Mouse (Mus musculus) kidney, embryonic 14.5 days (tissue): ENCODE data around the gene Stpg3. TPM values are rescaled to one million over a fixed set of nuclear protein-coding genes. Genes with fewer than 3 reads are reported as not detected.

Experiments
- ATAC-seq: fragments of 200-750 bp; cut with Nextera tagmentation; 2 replicates; pipeline ENCODE4 v1.8.0; 2017; ENCODE audit warnings: moderate number of reproducible peaks, mild to moderate bottlenecking, moderate TSS enrichment, moderate library complexity; ENCODE audit not compliant: low FRiP score, low TSS enrichment
- H3K27ac ChIP-seq: fragments of 300-500 bp; sonication (generic); 2 replicates; pipeline ENCODE4 v1.5.1; 2014; ENCODE audit warnings: low read depth, mild to moderate bottlenecking, low read length, moderate library complexity, mixed read lengths
- H3K27me3 ChIP-seq: fragments of 300-500 bp; sonication (generic); 2 replicates; pipeline ENCODE4 v1.6.1; 2014; ENCODE audit warnings: mild to moderate bottlenecking, low read length; ENCODE audit not compliant: control insufficient read depth, insufficient read depth
- H3K36me3 ChIP-seq: fragments of 300-500 bp; sonication (generic); 2 replicates; pipeline ENCODE4 v1.6.1; 2014; ENCODE audit warnings: low read length, mixed read lengths; ENCODE audit not compliant: control insufficient read depth, insufficient read depth
- H3K4me1 ChIP-seq: fragments of 300-500 bp; sonication (generic); 2 replicates; pipeline ENCODE4 v1.6.1; 2014; ENCODE audit warnings: low read length, mixed read lengths; ENCODE audit not compliant: control insufficient read depth, insufficient read depth
- H3K4me2 ChIP-seq: fragments of 300-500 bp; sonication (generic); replicated peaks from 2 replicates; pipeline ENCODE4 v1.6.1; 2014; ENCODE audit warnings: low read depth, mild to moderate bottlenecking, low read length
- H3K4me3 ChIP-seq: fragments of 300-500 bp; sonication (generic); 2 replicates; pipeline ENCODE4 v1.5.1; 2014; ENCODE audit warnings: mild to moderate bottlenecking, low read length
- H3K9ac ChIP-seq: fragments of 300-500 bp; sonication (generic); 2 replicates; pipeline ENCODE4 v1.6.1; 2014; ENCODE audit warnings: low read depth, mild to moderate bottlenecking, low read length, moderate library complexity
- H3K9me3 ChIP-seq: fragments of 300-500 bp; sonication (generic); 2 replicates; pipeline ENCODE4 v1.6.1; 2016; ENCODE audit warnings: low read length; ENCODE audit not compliant: control insufficient read depth
- WGBS: fragments of 180-500 bp; shearing (Covaris S2); extraction: QIAGEN DNeasy Blood & Tissue Kit; methylation state at CpG from one replicate; pipeline ENCODE4 v1.1.7; 2014; 5-methylcytosine and 5-hydroxymethylcytosine counted together
- polyA plus RNA-seq: library from polyadenylated mRNA; unstranded; fragments of >200 nt; fragmentation: Nextera tagmentation; extraction: Ambion mirVana; gene quantifications from 2 replicates; pipeline ENCODE4 v1.2.1, GENCODE M21; 2014

Stpg3 gene
- polyA plus RNA-seq, 1 experiment from 2014 or later: 0.49 TPM

- no peak for ATAC-seq
- peak within 1 kb of the TSS; percentile 59 for H3K4me2 ChIP-seq
- peak within 1 kb of the TSS; percentile 86 for H3K4me3 ChIP-seq
- H3K9me3 ChIP-seq: no peaks in the 10 kb centered on the region
- H3K36me3 ChIP-seq: peaks cover 11% of the 10 kb centered on the region; the same call in 1 of the 2 replicates
- H3K9ac ChIP-seq: peak within 1 kb of the TSS; percentile 76
- H3K27me3 ChIP-seq: no peaks in the 10 kb centered on the region
- 1% methylated on average over 17 of the region's 17 CpGs for WGBS
- peaks cover 18% of the 10 kb centered on the region for H3K4me1 ChIP-seq
- H3K27ac ChIP-seq: peak within 1 kb of the TSS; percentile 97
Observed at GRCm38 (mm10) chr2:25224492-25224765, 10.0 kb upstream of the Stpg3 start, which contains the start of gene Tubb4b. Gene Tubb4b (minus strand): TSS chr2:25224702.

GRCm38 (mm10) chr2:25223681-25224491 lies 9.4 kb upstream of the Stpg3 start:
- Histone ChIP-seq H3K27me3 (no peaks in the 10 kb centered on the region), H3K4me3 (peak overlapping the region; percentile 86)
- under 1% methylated on average over 50 of the region's 53 CpGs for WGBS

GRCm38 (mm10) chr2:25221331-25221772 lies 6.9 kb upstream of the Stpg3 start:
- no peak overlapping the region for H3K4me3 ChIP-seq
- no peaks in the 10 kb centered on the region for H3K9me3 ChIP-seq
- 69% methylated on average over 5 of the region's 5 CpGs for WGBS
- peaks cover 11% of the 10 kb centered on the region; the same call in 1 of the 2 replicates for H3K36me3 ChIP-seq
- peaks cover 13% of the 10 kb centered on the region for H3K4me1 ChIP-seq
- H3K27ac ChIP-seq: no peak overlapping the region
- ATAC-seq: no peak
- no peak overlapping the region for H3K4me2 ChIP-seq
- no peak overlapping the region for H3K9ac ChIP-seq
- no peaks in the 10 kb centered on the region for H3K27me3 ChIP-seq

More at GRCm38 (mm10) chr2:25223681-25224491, 9.4 kb upstream of the Stpg3 start:
- Histone ChIP-seq H3K36me3 (peaks cover 11% of the 10 kb centered on the region; the same call in 1 of the 2 replicates), H3K4me2 (peak overlapping the region; percentile 59), H3K9me3 (no peaks in the 10 kb centered on the region), H3K4me1 (peaks cover 18% of the 10 kb centered on the region), H3K9ac (peak overlapping the region; percentile 76), H3K27ac (peak overlapping the region; percentile 92)
- peak; percentile 53 for ATAC-seq

GRCm38 (mm10) chr2:25218445-25218844 lies 4.0 kb upstream of the Stpg3 start, which contains the start of gene Fam166a:
Gene Fam166a (plus strand): TSS chr2:25218745.
- no peak for ATAC-seq

GRCm38 (mm10) chr2:25217666-25218065 lies 3.2 kb upstream of the Stpg3 start:
- Histone ChIP-seq H3K9ac (no peak overlapping the region), H3K27me3 (no peaks in the 10 kb centered on the region), H3K4me3 (no peak overlapping the region), H3K4me2 (no peak overlapping the region), H3K4me1 (no peaks in the 10 kb centered on the region), H3K36me3 (peaks cover 8% of the 10 kb centered on the region; the same call in 1 of the 2 replicates), H3K9me3 (no peaks in the 10 kb centered on the region), H3K27ac (no peak overlapping the region)
- ATAC-seq: no peak
- WGBS: 49% methylated on average over 2 of the region's 2 CpGs

More at GRCm38 (mm10) chr2:25218445-25218844, 4.0 kb upstream of the Stpg3 start, which contains the start of gene Fam166a:
- no peaks in the 10 kb centered on the region for H3K9me3 ChIP-seq
- H3K4me1 ChIP-seq: peaks cover 3% of the 10 kb centered on the region
- no peak within 1 kb of the TSS for H3K9ac ChIP-seq
- H3K4me2 ChIP-seq: no peak within 1 kb of the TSS
- no peaks in the 10 kb centered on the region for H3K27me3 ChIP-seq
- H3K27ac ChIP-seq: no peak within 1 kb of the TSS
- H3K36me3 ChIP-seq: peaks cover 11% of the 10 kb centered on the region; the same call in 1 of the 2 replicates
- no peak within 1 kb of the TSS for H3K4me3 ChIP-seq

GRCm38 (mm10) chr2:25213266-25213865 lies 1.1 kb downstream of the Stpg3 start:
- WGBS: 62% methylated on average over 23 of the region's 23 CpGs
- H3K36me3 ChIP-seq: peaks cover 7% of the 10 kb centered on the region; the same call in 1 of the 2 replicates
- H3K4me2 ChIP-seq: no peak overlapping the region
- H3K9me3 ChIP-seq: no peaks in the 10 kb centered on the region
- H3K4me3 ChIP-seq: no peak overlapping the region
- peaks cover 15% of the 10 kb centered on the region for H3K4me1 ChIP-seq
- no peaks in the 10 kb centered on the region for H3K27me3 ChIP-seq
- no peak for ATAC-seq
- H3K27ac ChIP-seq: no peak overlapping the region
- no peak overlapping the region for H3K9ac ChIP-seq

GRCm38 (mm10) chr2:25211121-25211670 lies 3.2 kb downstream of the Stpg3 start, which contains the start of gene Nelfb:
Gene Nelfb (minus strand): TSS chr2:25211489.
- H3K27me3 ChIP-seq: no peaks in the 10 kb centered on the region
- peak within 1 kb of the TSS; percentile 87 for H3K27ac ChIP-seq
- peak within 1 kb of the TSS; percentile 92 for H3K4me3 ChIP-seq
- H3K9ac ChIP-seq: peak within 1 kb of the TSS; percentile 92
- H3K36me3 ChIP-seq: peaks cover 23% of the 10 kb centered on the region
- whole genome bisulfite sequencing: under 1% methylated on average over 44 of the region's 44 CpGs
- peak; percentile 96 for ATAC-seq
- peaks cover 15% of the 10 kb centered on the region for H3K4me1 ChIP-seq
- H3K4me2 ChIP-seq: peak within 1 kb of the TSS; percentile 90
- H3K9me3 ChIP-seq: no peaks in the 10 kb centered on the region

- peak overlapping the region; percentile 92 for H3K4me3 ChIP-seq
- H3K9me3 ChIP-seq: no peaks in the 10 kb centered on the region
- no peak for ATAC-seq
- H3K4me1 ChIP-seq: peaks cover 15% of the 10 kb centered on the region
- WGBS: under 1% methylated on average over 24 of the region's 24 CpGs
- no peaks in the 10 kb centered on the region for H3K27me3 ChIP-seq
- peak overlapping the region; percentile 90 for H3K4me2 ChIP-seq
- H3K36me3 ChIP-seq: peaks cover 28% of the 10 kb centered on the region
- H3K9ac ChIP-seq: peak overlapping the region; percentile 92
- H3K27ac ChIP-seq: peak overlapping the region; percentile 87
Observed at GRCm38 (mm10) chr2:25210686-25211085, 3.8 kb downstream of the Stpg3 start.
